Mouse (Mus musculus): ENCODE results near the gene Sema5a.

Sema5a gene

DNA sequence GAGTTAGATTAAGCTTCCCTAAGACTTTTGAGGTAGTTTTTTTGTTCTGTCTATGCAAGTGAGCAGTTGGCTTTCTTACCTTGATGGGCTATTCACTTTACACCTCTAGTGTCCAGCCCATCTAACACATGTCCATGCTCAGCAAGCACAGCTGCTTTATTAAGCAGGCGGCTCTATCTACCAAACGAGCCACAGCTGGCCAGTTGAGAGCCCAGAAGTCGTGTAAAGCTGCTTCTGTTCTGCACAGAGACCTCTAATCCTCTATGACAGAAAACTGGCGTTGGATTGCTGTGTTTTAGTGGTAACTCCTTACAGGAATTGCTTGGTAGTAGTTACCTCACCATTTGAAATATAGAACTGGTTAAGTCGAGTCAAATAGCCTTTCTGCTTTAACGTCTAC lies 126.8 kb downstream of the Sema5a start:
- no peak for DNase-seq

DNA sequence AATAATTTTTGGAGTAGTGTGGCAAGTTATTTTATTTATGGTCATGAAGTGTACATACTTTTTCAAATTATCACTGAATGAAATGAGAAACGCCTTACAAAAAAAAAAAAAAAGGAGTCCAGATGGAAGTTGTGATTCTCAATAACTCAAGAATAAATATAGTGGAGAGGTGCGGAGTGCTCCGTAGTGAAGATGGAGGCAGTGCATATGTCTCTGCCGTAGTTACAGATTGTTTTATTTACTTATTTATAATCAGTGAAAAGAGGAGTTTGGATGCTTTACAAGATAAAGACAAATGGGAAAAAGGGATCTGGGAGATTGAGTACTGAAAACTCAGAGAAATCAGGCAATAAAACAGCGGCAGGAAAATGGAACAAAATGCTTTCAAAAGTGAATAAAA lies 131.7 kb downstream of the Sema5a start:
- no peak for DNase-seq

DNA sequence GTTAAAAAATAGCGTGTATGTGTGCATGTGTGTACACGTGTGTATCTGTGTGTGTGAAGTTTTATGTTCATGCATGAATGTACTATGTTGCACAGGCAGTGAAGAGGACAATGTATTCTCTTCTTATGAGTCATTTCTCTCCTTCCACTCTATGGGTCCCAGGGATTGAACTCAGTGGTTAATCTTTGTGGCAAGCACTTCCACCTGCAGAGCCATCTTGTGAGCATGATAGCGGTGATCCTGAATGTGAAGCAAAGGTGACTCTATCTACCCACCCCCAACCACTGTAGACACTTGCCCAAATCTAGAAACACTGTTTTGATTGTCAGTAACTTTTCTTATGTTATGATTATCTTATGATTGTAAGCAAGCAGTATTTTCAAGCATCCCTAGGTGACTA lies 133.2 kb downstream of the Sema5a start:
- no peak for DNase-seq

DNA sequence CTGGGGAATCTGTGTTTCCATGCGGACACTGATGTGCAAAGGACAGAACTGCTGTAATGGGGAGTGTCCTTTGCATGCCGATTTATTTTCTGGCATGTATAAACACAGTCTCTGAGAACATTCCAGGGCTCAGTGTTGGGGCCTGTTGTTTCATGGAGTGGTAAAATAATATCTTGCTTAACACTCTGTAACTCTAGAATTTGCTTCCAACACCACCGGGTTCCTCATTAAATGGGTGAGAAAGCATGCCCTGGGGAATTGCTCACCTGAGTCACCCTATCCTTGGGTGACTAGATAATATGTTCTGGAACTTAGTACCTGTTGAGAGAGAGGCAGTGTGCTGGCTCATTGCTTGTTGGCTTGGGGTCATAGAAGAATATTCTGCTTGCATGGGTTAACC lies 135.7 kb downstream of the Sema5a start:
- DNase-seq: no peak

DNA sequence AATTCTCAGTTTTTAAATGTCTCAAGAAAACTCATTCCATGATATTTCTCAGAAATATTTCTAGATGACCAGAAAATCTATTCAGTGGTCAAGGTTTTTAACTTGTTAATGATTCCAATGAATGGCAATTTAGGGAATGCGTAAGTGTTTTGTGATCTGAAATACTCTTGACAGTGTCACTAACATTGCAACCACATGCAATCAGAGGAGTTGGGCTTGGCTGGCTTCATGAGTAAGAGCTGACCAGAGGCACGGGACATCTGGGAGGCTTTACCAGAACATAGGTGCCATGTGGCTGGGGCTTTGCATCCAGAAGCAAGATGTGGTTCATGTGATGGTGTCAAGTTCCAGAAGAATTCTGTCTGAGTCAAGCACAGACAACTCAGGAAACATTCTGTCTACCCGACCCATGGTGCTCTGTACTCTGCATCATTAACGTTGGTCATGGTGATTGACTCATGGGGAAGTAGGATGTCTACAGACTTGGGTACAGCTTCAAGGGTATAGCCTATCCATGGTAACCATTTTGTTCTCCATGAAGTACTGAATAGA lies 138.4 kb downstream of the Sema5a start:
- DNase-seq: no peak

DNA sequence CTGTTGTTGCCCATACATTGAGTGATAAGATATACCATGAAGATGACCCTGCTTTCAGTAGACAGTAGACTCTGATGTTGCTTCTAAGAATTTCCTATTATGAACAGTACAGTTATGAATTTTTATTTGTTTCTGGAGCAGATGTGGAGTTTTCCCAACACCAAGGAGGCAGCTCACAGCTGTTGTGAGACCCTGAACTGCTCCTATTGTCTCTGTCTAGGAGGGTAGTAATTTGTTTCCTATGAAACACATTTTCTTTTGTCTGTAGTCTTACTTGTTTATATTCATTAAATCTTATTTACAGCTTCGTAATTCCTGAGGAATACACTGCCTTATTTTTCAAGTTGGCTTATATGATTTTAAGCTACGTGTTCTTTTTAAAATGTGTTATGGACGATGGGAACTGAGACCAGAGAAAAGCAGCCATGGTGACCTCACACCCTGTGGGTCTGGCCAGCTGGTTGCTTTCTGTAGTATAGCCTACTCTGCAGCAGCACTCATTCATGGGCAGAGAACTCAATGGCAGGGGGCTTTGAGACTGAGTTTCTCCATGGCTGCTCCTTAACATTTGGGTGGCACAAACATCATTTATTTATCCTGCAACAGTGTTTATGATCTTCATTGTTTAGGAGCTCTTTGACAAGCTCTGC lies 151.8 kb downstream of the Sema5a start:
- DNase-seq: no peak

DNA sequence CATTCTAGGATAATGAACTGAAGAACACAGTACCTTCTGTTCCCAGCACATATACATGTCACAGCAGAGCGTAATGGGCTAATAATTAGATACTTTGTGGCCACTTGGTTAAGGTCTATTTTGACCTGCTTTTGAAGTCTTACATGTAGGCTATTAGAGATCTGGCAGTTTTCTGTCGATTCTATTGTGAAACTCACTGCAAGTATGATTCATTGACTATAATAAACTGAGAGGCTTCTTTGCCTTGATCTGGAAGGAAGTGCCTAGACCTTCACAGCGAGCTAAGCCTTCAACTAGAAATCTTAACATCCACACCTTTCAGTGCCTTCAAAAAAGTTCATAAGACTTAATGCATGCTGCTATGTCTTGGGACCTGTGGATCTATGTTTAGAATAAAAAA lies 152.5 kb downstream of the Sema5a start:
- no peak for DNase-seq

DNA sequence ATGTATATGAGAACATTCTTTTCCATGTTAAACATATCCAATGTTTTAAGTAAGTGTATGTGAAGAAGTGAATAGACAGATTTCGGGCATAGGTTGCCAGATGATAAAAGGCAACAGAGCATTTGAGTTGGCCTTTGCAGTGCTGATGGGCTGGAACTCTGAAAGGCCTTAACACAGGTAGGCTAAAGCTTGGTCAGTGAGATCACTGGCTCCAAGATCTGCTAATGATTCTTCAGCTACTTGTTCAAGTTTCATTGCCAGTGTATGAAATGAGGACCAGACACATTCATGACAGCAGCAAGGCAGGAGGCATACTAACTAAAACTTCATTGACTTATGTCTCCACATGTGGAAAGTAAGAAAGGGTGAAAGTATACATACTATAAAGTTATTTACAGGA lies 154.1 kb downstream of the Sema5a start:
- DNase-seq: no peak

DNA sequence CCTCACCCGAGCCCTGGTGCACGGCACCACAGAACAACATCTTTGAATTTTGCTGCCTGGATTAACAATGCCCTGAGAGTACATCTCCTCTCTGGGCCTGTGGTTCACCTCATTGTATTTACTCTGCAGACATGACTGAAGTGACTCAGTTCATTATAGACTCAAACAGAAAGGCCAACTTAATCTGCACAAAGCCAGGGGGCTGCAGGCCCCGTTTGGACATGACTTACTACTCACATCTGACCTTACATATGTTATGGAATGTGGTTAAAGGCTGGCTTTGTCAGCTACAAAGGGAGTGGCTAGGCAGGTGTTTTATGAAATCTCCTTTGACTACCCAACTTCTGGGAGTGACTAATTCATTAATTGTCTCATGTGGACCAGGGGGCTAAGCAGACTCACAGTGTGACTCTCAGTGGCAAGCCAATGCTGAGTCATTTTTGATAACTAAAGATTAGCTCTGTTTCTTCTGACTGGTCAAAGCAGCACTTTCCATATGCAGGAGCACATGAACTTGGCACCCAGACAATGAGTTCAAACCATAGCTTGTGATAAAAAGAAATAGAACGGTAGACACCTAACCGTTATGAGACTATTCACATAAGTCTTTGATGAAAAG lies 157.4 kb downstream of the Sema5a start:
- DNase-seq: no peak

DNA sequence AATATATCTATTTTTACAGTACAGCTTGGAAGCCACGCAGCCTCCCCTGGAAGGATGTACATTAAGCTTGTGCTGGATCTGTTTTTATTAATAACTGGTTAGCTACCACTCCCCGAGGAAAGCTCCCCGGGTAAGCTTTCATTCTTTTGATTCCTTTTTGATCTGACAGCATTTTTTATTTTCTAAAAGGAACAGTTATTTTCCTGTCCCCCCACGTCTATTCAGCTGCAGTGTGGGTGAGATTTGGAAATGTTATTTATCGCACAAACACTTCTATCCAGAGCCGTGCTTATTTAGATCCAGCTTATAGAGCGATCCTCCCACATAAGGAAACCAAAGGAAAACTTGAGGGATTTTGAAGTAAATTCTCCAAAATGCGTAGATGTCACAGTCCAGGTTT lies 158.7 kb downstream of the Sema5a start:
- DNase-seq: no peak

DNA sequence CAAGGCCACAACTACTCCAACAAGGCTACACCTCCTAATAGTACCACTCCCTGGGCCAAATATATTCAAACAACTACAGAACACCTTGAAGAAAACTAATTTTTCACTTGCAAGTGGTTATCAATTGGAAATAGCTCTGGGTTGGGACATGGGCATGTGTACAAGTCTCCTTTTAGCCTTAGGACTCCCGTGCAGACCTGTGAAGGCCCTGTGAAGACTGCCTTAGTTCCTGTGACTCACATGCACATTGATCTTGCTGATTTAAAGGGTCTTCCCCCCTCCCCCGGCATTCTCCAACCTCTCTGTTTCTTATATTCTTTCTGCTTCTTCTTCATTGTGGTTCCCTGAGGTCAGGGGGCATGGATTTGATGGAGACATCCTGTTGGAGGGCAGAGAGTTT lies 161.8 kb downstream of the Sema5a start:
- no peak for DNase-seq

DNA sequence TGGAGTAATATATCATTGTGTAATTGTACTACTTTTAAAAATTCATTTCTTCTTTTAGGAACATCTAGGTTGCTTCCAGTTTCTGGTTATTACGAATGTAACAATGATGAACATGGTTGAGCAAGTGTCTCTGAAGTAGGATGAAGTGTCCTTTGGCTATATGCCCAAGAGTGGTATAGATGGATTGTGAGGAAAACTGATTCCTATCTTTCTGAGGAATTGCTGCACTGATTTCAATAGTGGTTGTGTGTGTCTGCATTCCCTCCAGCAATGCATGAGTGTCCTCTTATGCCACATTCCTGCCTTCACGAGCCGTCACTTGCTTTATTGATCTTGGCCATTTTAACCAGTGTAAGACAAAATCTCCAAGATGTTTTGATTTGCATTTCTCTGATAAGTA lies 163.2 kb downstream of the Sema5a start:
- DNase-seq: no peak

DNA sequence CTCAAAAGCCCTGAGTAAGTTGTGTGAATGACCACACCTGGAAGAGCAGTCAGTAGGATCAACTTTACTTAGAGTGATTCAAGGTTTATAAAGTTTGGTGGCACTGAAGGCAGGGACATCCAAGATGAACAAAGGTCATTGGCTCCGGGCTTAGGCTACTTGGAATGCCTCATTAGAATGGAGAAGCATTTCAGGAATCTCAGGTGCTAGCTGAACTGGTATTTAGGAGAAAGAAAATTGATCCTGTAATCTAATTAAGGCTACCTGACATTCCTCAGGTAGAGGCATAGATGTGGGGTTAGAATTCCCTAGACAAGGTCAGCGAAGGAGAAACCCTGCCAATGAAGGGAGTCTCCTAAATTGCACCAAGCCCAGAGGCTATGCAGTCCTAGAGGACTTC lies 171.7 kb downstream of the Sema5a start:
- peak in 1 of 2 experiments; percentile 35 for DNase-seq

DNA sequence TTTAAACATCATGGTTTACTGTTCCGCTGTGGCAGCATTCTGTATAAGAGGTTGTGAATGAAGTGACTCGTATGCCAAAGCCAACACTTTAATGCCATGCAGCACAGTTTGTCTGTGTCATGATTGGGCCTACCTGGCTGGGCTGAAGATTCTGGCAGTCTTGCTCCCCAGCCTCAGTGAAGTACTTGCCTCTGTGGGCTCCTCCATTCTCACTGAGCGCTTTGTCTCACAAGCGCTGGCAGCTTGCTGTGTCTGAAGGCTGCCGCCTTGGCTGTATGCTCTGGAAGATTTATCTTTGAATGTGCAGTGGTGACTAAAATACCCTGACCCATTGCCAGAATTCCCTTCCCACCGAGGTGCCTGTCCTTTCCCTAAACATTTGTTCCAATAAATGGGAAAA lies 178.0 kb downstream of the Sema5a start:
- DNase-seq: no peak

DNA sequence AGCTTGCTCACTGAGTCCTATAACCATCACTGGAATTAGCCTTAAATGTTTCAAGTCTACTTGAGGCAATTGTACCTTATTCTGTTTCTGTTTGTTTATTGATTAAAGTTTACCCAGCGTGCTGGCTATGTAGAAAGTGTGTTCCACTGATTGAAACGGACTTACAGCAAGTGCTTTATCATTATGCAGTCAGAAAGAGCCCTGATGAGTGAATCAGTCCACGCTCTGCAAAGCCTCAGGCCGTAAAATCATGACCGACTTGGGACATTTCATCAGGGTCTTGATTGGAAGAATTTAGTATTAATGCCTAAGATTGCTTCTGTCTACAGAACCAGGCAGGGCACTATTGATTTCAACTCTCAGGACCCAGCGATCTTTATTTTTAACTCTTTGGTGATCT lies 178.5 kb downstream of the Sema5a start:
- DNase-seq: no peak

DNA sequence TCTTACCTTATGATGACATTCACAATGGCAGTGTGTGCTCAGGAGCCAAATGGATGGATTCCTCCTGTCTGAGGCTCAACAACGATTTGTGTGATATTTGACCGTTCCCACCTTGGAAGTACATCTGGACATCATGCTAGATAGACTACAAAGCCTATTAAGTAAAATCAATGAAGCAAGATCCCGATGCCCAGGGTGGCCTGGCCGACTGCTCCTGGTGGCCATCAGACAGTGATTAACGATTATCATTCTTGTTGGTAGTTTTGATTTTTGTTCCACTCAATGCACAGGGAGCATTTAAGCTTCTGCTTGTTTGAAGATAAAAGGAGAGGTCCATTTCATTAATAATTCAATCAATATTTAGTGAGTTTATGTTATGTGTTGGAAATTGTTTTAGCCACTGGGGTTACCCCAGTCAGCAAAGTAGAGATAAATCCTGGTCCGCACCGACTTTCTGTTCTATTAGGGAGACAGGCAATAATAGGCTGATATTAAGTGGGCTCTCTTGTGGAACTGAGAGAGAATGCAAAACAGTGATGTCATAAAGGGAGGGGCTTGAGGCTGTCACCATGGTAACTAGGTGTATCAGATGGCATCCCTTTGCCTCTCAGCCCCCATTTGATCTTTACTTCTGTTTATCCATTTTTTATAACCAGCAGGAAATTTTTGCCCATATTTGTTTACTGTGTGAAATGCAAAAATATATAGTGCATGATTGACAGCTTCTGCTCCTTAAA lies 182.7 kb downstream of the Sema5a start:
- no peak for DNase-seq

DNA sequence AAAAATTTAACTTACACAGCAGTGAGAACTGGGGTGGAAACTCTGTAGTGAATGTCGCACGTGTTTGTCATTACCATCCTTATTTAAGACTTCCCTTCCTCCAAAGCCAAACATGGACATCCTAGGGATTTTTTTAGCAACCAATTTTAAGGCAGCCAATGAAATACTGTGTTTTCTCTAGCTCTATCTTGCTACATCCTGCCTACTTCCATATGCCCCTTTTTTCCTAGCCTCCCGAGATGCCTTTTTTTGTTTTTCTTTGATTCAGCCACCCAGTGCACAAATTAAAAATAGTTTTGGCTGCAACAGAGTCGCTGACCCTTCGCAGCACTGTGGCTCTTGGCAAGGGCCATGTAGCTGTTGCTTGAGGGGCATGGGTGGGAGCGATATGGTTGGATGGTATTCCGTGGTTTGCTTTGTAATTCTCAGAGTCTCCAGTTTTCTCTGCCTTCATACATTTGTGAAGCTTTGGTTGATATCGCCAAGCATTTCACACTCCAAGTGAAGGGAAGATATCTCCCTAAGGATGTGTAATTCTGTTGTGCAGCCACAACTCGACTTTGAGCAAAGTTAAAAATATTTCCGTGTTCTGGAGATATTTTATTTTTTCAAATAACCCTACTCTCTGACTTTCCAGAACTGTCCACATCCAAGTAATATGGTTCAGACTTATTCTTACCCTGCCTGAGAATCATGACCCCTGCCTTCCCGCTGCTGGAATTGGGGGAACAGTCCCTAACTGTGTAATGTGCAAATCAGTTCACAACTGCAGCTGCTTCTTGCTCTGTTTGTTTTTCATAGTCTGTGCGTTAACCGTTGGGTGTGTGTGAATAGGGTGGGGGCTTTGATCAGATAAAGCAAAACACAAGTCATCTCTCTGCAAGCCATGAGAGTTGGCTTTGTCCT lies 188.6 kb downstream of the Sema5a start:
- DNase-seq: no peak

DNA sequence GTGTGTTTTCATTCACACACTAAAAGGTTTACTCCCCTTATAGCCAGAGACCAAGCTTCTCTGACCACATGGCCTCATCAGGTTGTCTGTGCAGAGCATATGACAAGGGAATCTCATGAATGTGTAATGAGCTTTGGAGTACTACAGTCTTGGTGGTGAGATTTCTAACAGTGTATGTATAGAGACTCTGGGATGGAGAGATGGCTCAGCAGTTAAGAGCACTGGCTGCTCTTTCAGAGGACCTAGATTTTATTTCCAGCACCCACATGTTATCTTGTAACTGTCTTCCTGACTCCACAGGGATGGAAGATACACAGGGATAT lies 189.2 kb downstream of the Sema5a start:
- DNase-seq: no peak

DNA sequence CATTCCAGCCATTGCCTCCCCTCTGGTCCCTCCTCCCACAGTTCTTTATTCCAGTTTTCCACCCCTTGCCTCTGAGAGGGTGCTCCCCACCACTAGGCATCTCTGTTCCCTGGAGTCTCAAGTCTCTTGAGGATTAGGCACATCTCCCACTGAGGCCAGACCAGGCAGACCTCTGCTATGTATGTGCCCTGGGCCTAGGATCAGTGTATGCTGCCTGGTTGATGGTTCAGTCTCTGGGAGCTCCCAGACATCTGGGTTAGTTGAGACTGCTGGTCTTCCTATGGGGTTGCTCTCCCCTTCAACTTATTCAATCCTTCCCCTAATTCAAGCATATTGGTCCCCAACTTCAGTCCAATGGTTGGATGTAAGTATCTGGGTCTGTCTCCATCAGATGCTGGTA lies 189.7 kb downstream of the Sema5a start:
- DNase-seq: no peak

DNA sequence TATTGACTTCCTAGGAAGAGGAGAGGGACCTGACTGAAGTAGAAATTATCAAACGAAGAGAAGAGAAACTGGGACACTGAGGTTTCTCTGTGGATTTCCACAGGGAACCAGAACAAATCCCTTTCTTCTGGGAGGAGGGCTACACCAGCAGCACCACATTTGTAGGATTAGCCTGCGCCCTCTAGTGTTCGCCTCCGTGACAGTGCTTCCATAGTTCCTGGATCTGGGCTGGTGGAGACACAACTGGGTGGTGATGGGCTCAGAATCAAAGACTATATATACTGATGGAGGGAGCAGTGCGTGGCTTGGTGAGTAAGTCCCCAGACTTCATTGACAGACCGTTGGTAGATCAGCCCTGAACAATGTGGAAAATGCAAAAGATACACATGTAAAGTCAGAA lies 193.0 kb downstream of the Sema5a start:
- DNase-seq: peak; percentile 76 to 88

DNA sequence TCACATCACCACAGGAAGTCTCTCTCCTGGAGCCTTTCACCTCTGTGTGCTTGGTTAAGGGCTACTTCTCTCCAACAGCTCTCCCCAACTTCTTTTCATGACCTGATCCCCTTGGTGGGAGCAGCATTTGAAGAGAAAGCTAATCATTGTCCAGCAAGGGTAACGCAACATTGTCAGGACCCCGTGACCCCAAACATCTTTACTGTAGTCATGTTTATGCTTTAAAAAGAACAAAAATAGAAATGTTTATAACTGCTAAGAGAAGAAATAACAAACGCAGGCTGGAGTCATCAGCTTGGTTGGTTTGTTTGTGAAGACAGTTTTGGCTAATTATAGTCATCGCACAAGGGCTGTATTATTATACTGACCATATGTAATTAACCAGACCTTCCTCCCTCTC lies 198.1 kb downstream of the Sema5a start:
- no peak for DNase-seq

DNA sequence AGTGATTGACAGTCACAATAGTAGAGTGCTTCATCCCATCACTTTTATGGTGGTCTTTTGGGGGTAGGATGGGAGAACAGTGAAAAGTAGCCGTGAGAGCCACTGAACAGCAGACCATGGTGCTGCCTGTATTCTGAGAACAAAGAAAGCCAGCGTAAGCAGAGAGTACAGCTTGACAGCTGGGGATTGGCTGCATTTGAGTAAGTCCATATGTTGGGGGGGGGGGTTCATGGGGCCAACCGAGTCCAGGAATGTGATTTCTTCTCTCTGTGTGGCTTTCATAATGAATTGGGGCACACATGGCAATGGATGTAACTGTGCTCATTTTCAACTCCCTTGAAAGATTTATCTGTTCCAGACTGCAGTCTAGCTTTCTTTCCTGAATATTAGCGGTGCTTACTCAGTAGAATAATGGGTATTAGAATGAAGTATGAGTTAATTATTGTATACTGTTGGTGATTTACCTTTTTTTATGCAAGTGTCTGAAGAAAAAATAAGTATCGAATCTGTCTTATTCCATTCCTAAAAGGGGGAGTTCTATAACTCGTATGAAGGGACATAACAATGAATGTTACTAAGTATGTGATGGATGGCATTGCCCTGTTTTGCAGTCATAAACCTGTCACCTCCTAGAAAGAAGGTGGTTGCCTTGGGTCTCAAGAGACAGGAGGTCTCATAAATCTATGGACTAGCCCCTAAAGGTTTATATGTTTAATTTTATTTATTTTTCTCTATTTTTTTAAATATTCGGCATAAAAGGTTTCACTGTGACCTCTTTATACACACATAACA lies 203.1 kb downstream of the Sema5a start:
- no peak for DNase-seq

Data from kidney, postnatal 25 days (tissue).